Mouse (Mus musculus) forelimb bud, embryonic 11.5 days (tissue): ENCODE results near the gene Sh2d6.

Experiments used
- DNase-seq: peaks from one replicate; pipeline ENCODE4 v3.0.0-alpha.2; 2012; ENCODE audit warnings: low read depth, low spot score

Gene Sh2d6

DNA sequence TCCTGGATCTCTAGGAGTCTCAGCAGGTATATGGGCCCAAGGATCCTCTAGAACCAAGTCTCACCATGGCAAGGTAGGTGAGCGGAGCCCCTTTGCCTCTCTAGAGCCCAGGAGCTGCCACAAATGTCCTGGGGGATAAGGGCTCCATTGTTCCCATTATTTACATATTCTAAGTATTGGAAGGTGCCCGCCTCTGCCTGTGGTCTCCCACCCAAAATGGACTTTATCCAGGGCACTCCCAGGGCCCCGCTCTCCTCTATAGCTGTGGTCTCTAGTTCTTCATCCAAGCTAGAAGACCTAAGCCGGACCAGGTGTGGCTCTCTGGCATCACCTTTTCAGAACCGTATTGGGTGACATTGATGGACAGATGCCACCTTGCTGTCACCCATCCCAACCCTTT is at the start of gene Sh2d6:
Gene Sh2d6 (minus strand): TSS at position 101 of the 400 bp plus-strand sequence.
- DNase-seq: no peak

DNA sequence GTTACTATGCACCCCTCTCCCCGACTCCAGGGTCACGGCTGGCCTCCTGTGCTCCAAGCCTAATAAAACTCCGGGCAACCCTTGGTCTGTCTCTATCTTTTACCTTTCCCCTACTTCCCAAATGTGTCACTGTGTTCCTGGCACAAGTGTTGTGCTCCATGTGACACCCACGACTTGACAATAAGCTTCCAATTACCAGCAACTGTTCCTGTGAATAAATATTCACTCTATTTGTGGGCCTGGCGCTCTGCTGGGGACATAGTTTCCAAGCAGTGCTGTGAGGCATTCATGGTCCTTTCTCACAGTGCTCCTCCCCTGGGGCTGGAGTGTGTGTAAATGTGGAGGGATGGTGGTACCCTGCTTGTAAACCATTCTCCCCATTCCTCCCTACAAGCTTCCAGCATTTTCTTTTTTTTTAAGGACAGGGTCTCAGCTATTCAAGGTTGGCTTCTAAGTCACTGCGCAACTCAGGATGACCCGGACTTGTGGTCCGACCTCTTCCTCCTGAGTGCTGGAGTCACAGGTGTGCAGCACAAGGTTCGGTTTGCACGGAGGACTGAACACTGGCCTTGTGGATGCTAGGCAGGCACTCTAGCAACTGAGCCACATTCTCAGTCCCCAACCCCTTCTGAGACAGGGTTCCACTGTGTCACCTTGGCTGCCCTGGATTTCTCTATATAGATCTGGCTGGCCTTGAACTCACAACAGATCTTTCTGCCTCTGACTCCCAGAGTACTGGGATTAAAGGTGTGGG is 49.3 kb upstream of the Sh2d6 start:
- DNase-seq: no peak

DNA sequence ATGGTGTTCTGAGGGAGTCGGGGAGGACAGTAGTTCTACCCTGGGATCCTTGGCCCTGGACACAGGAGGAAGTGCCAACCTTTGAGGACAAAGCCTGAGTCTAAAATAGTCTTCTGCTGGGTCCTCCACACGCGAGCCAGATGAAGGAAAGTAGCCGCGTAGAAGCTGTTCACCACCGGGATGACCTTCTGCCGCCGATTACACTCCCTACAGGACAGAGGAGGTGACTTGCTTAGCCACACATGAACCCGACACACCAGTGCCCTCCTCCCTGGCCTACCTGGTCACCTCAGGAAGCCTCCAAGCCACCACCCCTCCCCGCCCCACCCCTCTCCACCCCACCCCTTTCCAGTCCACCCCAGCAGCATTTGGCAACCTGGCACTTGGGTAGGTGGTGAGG is 47.2 kb upstream of the Sh2d6 start:
- DNase-seq: no peak

DNA sequence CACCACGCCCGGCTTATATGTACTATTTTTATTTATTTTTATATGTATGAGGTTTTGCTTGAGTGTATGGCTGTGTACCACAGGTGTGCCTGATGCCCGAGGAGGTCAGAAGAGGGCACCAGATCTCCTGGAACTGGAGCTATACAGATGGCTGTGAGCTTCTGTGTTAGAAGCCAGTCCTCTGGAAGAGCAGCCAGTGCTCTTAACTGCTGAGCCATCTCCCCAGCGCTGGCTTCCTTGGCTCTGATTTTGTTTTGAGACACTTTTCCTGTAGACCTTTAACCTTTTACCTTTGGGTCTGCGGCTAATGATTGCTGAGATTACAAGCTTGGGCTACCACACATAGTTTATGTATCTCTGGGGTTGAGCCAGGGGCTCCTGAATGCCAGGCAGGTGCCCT is 46.0 kb upstream of the Sh2d6 start:
- no peak for DNase-seq

DNA sequence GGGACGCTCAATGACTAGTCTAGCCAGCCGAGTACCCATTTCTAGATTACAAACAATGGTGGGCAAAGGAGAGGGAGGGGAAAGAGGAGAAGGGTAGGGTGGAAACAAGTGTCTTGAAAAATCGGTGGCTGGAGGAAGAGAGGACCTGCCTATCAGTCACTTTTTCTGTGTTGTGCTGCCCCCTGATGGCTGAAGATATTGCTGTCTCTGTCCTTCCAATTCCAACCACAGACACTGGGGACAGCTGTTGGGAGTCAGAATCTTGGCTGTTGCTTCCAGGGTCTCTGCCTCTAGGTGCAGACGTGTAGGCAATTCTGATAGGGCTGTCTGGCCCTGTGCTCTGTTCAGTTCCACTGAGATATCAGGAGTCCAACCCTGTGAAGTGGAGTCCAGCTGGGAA is 44.5 kb upstream of the Sh2d6 start:
- peak; percentile 83 for DNase-seq

DNA sequence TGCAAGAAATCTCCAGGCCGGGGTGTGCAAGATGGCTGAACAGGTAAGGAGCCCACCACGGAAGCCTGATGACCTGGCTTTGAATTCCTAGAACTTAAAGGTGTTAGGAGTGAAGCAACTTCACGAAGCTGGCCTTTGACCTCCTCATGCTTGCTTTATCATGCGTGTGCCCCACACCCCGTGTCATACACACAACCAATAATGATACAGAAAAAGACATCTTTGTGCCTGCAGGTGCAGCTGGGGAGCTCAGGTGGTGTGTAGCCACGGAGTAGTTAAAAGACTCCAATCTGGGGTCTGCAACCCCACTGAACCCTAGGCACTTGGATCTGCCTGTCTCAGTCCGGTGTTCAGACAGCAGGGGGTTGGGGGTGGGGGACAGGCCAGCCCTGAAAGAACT is 44.0 kb upstream of the Sh2d6 start:
- no peak for DNase-seq

DNA sequence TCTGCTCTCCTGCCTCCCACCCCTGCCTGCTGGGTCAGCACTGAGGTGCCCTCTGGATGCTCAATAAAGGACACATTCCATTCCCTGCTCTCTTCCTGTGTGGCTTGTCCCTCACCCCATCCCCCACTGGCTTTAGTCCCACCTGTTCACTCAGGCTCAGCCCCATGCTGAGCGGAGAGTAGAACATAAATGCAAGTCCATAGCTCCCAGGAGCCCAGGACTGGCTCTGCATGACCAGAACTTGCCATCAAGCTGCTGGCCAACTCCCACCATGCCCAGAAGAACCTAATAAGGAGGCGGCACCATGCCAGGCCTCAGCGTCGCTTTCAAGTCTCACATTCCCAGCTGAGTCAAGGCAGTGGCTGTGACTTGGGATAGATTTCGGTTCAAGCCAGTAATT is 41.4 kb upstream of the Sh2d6 start:
- DNase-seq: no peak

DNA sequence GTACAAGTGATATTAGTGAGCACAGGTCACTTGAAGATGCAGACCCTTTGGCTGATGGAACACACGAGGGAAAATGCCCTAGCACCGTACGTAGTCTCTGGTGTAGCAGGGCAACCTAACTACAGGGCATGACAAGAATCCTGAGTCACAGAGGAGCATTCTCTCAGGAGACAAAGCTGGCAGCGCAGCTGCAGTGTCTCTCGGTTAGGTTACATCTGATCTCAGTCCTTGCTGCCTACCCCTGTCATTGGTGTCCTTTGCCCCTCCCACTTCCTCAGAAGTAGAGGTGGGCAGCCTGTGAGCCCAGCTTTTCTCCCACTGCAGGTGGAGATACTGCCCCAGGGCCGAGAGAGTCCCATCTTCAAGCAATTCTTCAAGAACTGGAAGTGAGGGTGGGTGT is 41.0 kb upstream of the Sh2d6 start:
- no peak for DNase-seq

DNA sequence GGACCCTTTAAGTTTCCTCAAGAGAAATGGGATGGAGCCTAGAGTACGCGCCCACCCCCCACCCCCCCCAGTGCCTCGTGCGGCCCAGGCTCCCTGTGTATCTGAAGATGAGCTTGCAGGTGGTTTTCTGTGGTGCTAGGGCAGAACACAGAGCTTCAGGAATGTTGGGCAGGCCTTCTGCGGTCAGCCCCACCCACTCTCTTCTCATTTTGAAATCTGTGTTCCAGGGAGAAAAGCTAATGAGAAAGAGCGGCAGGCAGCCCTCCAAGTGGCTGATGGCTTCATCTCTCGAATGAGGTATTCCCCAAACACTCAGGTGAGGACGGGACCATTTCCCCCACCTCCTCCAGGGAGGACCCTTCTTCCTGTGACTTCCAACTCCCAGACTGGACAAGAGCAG is 39.3 kb upstream of the Sh2d6 start:
- DNase-seq: no peak

DNA sequence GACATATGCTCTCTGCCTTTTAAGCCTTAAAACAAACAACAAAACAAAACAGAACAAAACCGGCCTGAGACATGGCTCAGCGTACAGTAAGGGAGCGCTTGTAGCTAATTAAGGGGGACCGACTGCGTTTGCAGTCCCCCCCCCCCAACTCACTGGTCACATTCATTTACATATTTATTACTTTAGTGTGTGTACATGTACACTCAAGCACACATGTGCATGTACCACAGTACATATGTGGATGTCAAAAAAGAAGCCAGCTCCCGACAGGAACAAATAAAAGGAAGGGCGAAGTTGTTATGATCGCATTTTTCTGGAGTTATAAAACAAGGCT is 31.5 kb upstream of the Sh2d6 start:
- DNase-seq: no peak

DNA sequence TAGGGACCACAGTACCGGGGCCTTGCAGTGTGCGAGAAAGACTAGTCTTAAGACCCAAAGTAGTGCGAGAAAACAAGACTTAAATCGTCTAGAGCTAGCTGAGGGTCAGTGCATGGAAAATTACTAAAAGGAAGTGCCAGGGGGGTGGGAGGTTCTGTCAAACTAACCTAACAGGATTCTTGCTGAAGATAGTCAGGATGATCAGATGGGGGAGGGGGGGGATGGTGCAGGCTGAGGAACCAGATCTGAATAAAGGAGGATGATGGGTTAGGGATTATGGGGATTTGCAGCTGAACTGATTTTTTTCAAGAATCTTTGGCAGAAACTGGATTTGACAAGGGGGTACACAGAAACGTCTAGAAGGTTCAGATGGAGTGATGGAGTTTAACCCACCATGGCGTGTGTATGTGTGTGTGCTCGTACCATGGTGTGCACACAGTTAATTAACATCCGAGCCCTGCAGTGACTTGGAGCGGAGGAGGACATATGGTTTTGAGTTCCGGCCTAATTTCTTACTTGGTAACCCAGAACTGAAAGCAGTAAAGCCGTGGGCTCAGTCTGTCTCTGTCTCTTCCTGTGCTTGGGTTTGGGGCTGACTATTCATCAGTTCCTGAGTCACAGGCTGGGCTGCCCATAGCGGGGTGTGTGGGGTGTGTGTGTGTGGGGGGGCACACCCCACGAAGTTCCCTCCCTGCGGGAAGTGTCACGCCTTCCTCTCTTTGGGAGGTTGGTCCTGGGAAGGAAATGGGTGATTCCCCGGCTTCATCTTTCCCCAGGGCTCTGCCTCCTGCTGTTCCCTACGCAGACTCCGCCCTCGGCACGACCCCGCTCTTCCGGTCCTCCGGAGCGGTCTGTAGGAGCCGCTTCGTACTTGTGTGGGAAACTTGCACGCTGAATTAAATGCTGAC is 30.9 kb upstream of the Sh2d6 start:
- peak; percentile 74 for DNase-seq

DNA sequence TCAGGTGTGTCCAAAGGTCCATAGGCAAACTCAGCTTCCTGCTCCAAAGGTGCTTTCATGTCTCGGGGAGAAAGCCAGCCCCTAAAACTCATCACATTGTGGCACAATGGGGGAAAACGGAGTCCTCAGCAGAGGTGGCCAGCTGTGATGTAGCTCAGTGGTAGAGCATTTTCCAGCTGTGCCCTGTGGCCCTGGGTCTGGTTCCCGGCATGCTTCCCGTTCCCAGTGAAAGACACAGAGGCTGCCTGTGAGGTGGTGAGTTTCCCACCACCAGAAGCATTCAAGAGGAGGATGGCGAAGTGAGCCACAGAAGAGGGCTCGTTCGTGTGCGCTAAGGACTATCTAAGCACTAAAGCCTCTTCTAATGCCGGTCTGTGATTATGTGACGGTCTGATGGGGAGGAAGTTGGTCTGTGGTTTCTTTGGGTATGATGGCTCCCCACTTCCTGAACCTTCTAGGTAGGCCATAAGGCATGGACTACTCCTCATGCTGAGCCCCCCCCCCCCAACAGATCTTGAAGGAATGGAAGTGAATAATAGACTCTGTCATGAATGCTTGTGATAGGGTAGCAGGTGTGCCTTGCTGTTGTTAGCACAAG is 29.1 kb upstream of the Sh2d6 start:
- DNase-seq: no peak

DNA sequence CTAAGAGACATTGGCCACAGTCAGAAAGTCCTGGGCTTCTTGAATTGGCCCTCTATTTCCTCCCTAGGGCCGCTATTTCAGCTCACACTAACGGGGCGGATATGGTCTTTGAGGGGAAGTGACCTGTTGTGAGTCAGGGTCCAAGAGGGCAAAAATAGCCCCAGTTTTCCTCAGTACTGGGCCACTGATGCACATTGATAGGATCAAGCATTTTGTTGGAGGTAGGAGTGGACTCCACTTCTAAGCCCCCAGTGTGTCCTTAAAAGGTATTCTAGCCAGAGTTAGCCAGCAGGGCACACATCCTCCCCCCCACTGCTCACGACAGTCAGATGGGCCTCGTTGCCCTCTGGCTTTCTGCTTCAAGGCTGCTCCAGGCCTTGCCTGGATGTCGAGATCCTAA is 28.5 kb upstream of the Sh2d6 start:
- DNase-seq: no peak

DNA sequence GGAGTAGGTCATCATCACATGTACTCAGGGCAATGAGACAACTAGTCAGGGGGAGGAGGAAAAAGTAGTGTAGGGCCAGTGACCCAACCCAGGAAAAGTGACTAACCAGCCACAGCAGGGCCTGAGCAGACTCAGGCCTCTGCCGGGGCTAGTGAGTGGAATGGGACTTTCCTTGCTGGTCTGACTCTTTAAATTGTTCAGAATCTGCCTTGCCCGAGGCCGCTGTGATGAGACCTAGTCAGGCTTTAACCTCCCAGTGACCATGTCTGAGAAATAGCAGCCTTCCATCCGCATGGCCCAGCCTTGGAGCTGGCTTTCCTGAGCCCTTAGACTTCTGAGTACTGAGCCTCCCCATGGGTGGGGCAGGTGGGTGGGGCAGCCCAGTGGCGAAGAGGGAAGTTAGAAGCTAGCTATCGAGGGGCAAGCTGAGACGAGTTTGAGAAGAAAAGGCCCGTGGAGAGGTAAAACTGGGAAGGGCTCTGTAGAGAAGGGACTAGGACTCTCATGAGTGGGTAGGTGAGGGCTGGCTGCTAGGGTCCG is 27.6 kb upstream of the Sh2d6 start:
- no peak for DNase-seq

DNA sequence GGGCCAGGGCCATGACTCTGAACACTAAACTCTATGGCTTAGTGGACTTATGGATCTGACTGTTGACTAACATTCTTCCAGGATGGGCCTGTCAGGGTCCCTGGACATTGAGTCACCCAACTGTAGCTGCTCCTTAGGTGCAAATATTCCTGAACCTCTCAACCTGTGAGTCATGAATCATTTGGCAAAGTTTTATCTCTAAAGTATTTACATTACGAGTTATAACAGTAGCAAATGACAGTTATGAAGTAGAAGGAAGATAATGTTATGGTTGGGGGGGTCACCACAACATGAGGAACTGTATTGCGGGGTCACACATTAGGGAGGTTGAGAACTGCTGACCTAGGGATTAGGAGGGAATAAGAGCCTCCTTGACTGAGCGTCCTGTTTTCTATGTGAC is 26.4 kb upstream of the Sh2d6 start:
- DNase-seq: no peak

DNA sequence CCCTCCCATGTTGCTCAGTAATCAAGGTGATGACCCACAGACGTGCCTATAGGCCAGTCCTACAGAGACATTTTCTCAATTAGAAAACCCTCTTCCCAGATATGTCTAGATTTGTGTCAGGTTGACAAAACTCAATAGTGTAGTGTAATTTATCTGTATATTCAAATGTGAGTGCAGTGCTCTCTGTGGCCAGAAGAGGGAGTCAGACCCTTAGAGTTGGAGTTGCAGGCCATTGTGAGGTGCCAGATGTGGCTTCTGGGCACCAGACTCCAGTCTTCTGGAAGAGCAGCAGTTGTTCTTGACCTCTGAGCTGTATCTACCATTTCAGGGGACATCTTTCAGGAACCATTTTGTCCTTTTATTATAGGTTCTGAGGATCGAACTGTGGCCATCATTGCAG is 25.6 kb upstream of the Sh2d6 start:
- no peak for DNase-seq

DNA sequence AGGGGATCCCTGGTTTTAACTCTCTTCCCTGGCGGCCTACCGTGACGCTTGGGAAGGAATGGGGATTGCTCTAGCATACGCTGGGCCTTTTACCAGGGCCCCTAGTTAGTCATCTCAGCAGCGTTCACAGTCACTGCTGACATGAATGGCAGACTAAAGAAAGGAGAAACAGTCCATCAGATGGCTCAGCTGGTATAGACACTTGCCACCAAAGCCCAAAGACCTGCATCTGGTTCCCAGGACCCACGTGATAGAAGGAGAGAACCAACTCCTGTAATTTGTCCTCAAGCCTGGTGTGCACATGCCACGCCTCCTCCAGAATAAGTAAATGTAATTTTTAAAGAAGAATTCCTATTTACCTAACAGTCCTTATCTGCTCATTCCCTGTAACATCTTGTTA is 23.9 kb upstream of the Sh2d6 start:
- no peak for DNase-seq

DNA sequence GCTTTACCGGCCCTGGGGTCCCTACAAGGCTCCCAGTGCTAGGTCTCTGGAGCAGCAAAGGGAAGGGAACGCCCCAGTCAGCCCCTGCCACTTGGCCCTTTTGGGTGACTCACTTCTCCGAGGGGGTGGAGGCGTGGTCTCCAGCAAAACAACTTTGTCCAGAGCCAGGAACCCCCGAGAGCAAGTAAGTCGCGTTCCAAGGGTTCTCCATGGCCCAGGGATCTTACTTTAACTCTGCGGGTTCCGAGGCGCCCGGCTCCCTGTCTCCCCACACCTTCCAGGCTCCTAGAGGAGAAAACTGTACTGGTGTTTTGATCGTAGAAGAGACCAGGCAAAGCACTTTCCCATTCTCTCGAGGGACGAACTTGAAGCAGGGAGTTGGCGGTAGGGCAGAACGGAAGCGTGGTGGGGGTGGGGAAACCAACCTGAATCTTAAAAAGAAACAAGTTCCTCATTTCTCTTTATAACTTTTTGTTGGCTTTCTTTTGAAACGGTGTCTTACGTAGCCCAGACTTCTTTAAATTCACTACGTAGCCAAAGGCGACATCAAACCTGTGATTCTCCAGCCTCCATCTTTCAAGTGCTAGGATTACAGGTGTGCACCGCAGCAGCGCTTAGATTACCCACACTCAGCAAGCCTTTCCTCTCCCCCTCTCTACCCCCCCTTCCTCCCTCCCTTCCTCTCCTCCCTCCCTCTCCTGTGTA is 22.9 kb upstream of the Sh2d6 start, which contains the start of gene Capg:
Gene Capg (plus strand): TSS at position 109 of the 705 bp plus-strand sequence.
- DNase-seq: no peak

DNA sequence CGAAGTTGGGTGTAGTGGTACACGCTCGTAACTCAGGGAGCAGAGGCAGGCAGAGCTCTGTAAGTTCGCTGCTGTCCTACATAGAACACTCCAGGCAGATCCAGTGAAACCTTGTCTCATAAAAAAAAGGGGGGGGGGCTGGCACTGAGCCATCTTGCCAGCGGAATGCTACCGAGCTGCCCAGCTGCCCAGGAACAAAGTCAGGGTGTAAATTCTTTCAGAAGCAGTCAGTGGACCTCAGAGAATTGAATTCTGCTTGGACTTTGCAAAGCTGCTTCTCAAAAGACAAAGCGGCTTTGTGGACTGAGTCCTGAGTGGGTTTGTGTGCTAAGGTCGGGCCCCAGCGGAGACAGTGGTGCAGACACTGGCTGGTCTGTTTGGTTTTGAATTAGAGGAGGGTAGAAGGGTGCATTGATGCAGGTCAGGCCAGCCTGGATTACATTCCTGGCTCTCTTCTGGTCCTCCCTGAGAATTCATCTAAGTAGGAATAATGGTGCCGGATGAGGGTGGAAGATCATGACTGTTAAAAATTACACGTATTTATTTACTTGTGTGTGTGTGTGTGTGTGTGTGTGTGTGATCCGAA is 21.9 kb upstream of the Sh2d6 start:
- no peak for DNase-seq

DNA sequence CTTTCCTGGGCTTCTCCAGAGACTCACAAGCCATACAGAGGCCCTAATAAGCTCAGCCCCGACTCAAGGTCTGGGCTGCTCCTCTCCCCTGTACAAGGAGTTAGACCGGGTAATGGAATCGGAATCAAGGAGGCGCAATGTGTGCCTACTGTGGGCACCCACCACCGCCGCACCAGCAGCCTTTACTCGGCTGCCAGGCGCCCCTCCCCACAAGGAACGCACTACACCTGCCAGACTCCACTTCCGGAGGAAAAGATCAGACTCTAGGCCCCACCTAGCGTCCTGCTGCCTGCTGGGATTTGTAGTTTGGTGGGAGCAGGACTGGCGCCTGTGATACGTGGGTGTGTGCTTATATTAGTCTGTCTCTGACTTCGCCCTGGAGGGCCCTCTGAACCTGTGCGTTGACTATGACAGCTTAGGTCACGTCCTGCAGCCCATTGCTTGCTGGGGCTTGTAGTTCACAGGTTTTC is 17.1 kb upstream of the Sh2d6 start:
- peak; percentile 72 for DNase-seq

DNA sequence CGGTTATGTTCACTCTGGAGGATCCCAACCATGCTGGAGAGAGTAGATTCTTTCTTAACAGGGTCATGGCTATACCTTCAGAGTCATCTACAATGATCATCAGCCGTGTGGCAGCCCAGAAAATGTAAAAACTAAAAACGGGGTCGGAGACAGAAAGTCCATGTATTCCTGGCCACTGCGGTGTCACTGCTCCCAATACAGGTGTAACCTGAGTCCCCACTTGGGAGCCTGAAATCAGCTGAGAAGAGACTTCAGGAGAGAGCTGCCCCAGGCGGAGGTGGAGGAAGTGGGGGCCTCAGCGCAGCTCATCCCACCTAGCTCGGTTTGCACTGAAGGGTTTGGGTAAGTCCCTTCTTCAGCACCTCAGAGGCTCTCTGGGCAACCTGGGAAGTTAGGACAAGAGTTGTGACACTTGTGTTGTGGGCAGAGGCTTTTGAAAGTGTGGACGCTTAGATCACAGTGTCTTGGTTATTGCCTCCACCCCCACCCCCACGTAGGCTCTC is 16.5 kb upstream of the Sh2d6 start:
- DNase-seq: no peak
